Mouse (Mus musculus): ENCODE results near the gene Hist1h1t.

Gene Hist1h1t

GRCm38 (mm10) chr13:23738677-23739068 lies 43.1 kb downstream of the Hist1h1t start, which contains the start of gene Hist1h1c:
Hist1h1c (plus strand) TSS chr13:23738808.
- DNase-seq: peak; percentile 93

- peak; percentile 95 for DNase-seq
Measured at GRCm38 (mm10) chr13:23739069-23739921, 43.7 kb downstream of the Hist1h1t start.

- no peak for DNase-seq
Measured at GRCm38 (mm10) chr13:23739922-23740252, 44.3 kb downstream of the Hist1h1t start.

GRCm38 (mm10) chr13:23740256-23740840 lies 44.7 kb downstream of the Hist1h1t start:
- no peak for DNase-seq

GRCm38 (mm10) chr13:23740910-23741309 lies 45.3 kb downstream of the Hist1h1t start:
- DNase-seq: no peak

GRCm38 (mm10) chr13:23742007-23742406 lies 46.4 kb downstream of the Hist1h1t start:
- DNase-seq: no peak

- DNase-seq: no peak
Measured at GRCm38 (mm10) chr13:23743215-23743614, 47.6 kb downstream of the Hist1h1t start.

GRCm38 (mm10) chr13:23743963-23744362 lies 48.3 kb downstream of the Hist1h1t start:
- no peak for DNase-seq

- DNase-seq: no peak
Measured at GRCm38 (mm10) chr13:23744421-23745380, 49.1 kb downstream of the Hist1h1t start.

- DNase-seq: peak; percentile 92
Measured at GRCm38 (mm10) chr13:23745381-23746161, 50.0 kb downstream of the Hist1h1t start, which contains the start of gene Hist1h3c. Hist1h3c (minus strand) TSS chr13:23745602.

Measured in kidney, postnatal 10 days (tissue).